Mouse (Mus musculus): Measurements from ENCODE around the gene Pgbd1.

DNA sequence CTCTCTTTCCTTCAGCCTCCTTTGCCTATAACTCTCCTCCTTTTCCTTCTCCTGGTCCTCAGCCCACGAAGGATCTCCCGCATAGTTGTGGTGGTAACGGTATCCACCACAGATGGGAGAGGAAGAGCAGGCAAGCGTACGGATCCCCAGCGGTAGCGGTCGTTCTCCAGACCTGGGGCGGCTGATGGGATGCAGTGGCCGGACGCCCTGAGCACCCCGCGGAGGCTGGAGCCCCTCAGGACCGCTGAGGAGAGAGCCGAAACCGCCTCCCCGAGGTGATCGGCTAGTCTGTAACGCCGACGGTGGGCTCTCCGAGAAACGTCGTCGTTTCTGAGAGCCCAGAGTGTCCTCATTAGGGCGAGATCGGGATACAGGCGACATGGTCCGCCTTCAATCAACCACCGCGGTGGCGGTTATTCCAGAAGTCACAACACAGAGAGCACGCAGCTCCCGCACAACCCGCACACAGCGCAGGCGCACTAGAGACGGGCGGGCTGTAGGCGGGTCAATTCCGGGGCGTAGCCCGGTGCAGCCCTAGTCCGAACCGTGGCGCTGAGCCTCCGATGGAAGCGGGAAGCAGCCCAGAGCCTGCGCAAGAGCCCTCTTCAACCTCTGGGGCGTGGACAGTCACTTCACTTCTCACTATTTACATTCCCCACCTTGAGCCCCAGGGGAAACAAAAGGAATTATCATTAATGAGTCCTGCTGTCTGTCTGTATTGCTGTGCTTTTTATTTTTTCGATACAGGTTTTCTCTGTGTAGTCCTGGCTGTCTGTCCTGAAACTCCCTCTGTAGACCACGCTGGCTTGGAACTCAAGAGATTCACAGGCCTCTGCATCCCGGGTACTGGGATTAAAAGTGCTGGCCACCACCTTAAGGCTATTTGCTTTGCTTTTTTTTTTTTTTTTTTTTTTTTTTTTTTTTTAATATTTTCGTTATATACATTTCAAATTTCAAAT, 27.5 kb upstream of the Pgbd1 start, which contains the start of gene Nkapl:
- TF ChIP-seq CTCF (conservative IDR thresholded peaks at IDR 0.05; ENCODE audit: insufficient read depth, insufficient read length, low read depth, low read length) (no peak), POLR2A (IDR thresholded peaks at IDR 0.05; ENCODE audit: low read depth, low read length) (peak; percentile 41)
